Mouse (Mus musculus): ENCODE data around the gene Aldh4a1.

GRCm38 (mm10) chr4:139575673-139576003, 47.0 kb upstream of the Aldh4a1 start:
- TF ChIP-seq CTCF (IDR thresholded peaks at IDR 0.05; ENCODE audit: control insufficient read depth, insufficient read depth, insufficient replicate concordance, low read depth, low read length) = no peak
- no peak for TF ChIP-seq POLR2A (IDR thresholded peaks at IDR 0.05; ENCODE audit: control insufficient read depth, low read depth, low read length)

Measured in testis, adult 2 months (tissue).